21 mouse cellular contexts compared by ENCODE assay signal in the genomic region with DNA sequence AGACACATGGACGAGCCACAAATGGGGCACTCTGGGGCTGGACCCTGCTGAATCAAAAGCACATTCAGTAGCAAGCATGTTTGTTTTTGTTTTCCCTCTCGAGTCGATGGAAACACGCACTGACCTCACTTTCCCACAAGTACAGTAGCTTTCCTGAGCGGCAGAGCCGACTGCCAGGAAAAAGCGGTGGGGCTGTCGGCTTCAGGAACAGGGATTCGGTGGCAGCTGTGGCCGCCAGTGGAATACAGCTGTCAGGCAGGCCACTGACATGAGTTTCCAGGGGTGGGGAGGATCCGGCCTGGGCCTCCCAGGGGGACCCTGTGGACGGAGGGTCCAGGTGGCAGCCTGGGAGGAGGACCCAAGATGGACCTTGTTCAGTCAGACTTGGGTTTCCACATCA.
A peak's percentile ranks its signal among the peaks of the same experiment; 100 is the strongest.
DNase-seq lines count a peak whose midpoint lies in the region; ATAC-seq and TF ChIP-seq lines count a peak whose summit lies in the region.
"Had no signal": no experiment of that assay in that cellular context is flagged by ENCODE, and none has a peak within 500 bp of the region (broad histone marks: within the 10 kb centered on the region; RNA-seq: fewer than 3 reads in every experiment).

No protein-coding gene starts in this region.

- H3K4me3 ChIP-seq in gastrocnemius, adult 2 months = no peak overlapping the region
- H3K4me3 ChIP-seq in lung, embryonic 16.5 days (ENCODE audit: low read length) = no peak overlapping the region
- H3K4me3 ChIP-seq in lung, postnatal 0 days (ENCODE audit: low read depth, low read length) = no peak overlapping the region
- H3K4me3 ChIP-seq: forebrain, embryonic 10.5 days; forebrain, embryonic 13.5 days; heart, embryonic 15.5 days had no signal

- no peak overlapping the region for H3K4me2 ChIP-seq in lung, embryonic 16.5 days (ENCODE audit: low read depth, low read length)
- no peak overlapping the region for H3K4me2 ChIP-seq in lung, postnatal 0 days (replicated peaks; ENCODE audit: low read depth, low read length)
- H3K4me2 ChIP-seq: forebrain, embryonic 13.5 days; heart, embryonic 15.5 days; hindbrain, embryonic 14.5 days had no signal

- no peak for TF ChIP-seq EP300 in lung, postnatal 0 days (IDR thresholded peaks at IDR 0.05)

- H3K9ac ChIP-seq in lung, embryonic 16.5 days (ENCODE audit: low read length) = no peak overlapping the region
- H3K9ac ChIP-seq in lung, postnatal 0 days (replicated peaks; ENCODE audit: low read depth) = no peak overlapping the region
- H3K9ac ChIP-seq: forebrain, embryonic 13.5 days; heart, embryonic 15.5 days; hindbrain, embryonic 14.5 days had no signal

- intact Hi-C loops in gastrocnemius, postnatal 14 days (cut with DNase I; ENCODE audit: low total_unique reads) = no loop called here
- intact Hi-C loops in gastrocnemius, adult 2 months (cut with DNase I) = no loop called here
- intact Hi-C loops in heart, postnatal 10 days (cut with DNase I) = no loop called here
- intact Hi-C loops in heart, postnatal 36 days (cut with DNase I) = loop anchor here (5.0 kb wide), 1 partner anchor 112 kb away; no protein-coding TSS in a partner anchor

- H3K36me3 ChIP-seq in lung, embryonic 16.5 days (ENCODE audit: control insufficient read depth, insufficient read depth, low read length) = no peaks in the 10 kb centered on the region
- H3K36me3 ChIP-seq in lung, postnatal 0 days (ENCODE audit: insufficient read depth, low read length) = no peaks in the 10 kb centered on the region
- H3K36me3 ChIP-seq: forebrain, embryonic 10.5 days; heart, embryonic 15.5 days had no signal

- DNase-seq in gastrocnemius, postnatal 14 days = peak; percentile 41
- no peak for DNase-seq in gastrocnemius, adult 2 months
- peak; percentile 40 to 46 for DNase-seq in heart, postnatal 10 days
- DNase-seq in heart, postnatal 36 days = no peak
- DNase-seq in lung, postnatal 0 days (ENCODE audit: low spot score) = no peak
- DNase-seq in skeletal muscle tissue, adult 2 months (ENCODE audit: low read depth, low spot score) = peak; percentile 27
- DNase-seq: adrenal gland, adult 8-10 months; adrenal gland, postnatal 25 days; cerebellum, adult 11-12 months; cerebellum, adult 8-10 months; heart, adult 18-20 months had no signal

- 0 out of 2 replicates have a peak, but pooled peaks have one; percentile 12 for ATAC-seq in lung, embryonic 16.5 days (ENCODE audit: low read depth)
- ATAC-seq in lung, postnatal 0 days = no peak
- ATAC-seq: activated CD4-positive, CD25-positive, alpha-beta regulatory T cell, adult 4 months; forebrain, embryonic 13.5 days; forebrain, embryonic 16.5 days; hindbrain, postnatal 0 days; inflammation-experienced regulatory T-cells, adult 6 months; intestine, embryonic 16.5 days had no signal

- no peaks in the 10 kb centered on the region for H3K9me3 ChIP-seq in lung, embryonic 16.5 days (ENCODE audit: control insufficient read depth, low read length)
- H3K9me3 ChIP-seq in lung, postnatal 0 days (ENCODE audit: low read length) = no peaks in the 10 kb centered on the region
- H3K9me3 ChIP-seq: forebrain, embryonic 10.5 days; forebrain, embryonic 13.5 days; heart, embryonic 15.5 days had no signal

- H3K27me3 ChIP-seq in lung, embryonic 16.5 days (ENCODE audit: control insufficient read depth, insufficient read depth, low read depth, low read length) = no peaks in the 10 kb centered on the region
- no peaks in the 10 kb centered on the region for H3K27me3 ChIP-seq in lung, postnatal 0 days (replicated peaks; ENCODE audit: insufficient read depth, low read length)
- H3K27me3 ChIP-seq: forebrain, embryonic 13.5 days; heart, embryonic 15.5 days had no signal

- no peak overlapping the region for H3K27ac ChIP-seq in gastrocnemius, adult 2 months
- no peak overlapping the region for H3K27ac ChIP-seq in lung, embryonic 16.5 days (ENCODE audit: low read length)
- no peak overlapping the region for H3K27ac ChIP-seq in lung, postnatal 0 days (ENCODE audit: low read length)
- H3K27ac ChIP-seq: forebrain, embryonic 10.5 days; forebrain, embryonic 13.5 days; heart, embryonic 15.5 days; hindbrain, embryonic 14.5 days; hindbrain, postnatal 0 days had no signal

- H3K4me1 ChIP-seq in lung, embryonic 16.5 days (replicated peaks; ENCODE audit: control insufficient read depth, insufficient read depth, low read length) = no peaks in the 10 kb centered on the region
- H3K4me1 ChIP-seq in lung, postnatal 0 days (ENCODE audit: insufficient read depth, low read depth, low read length) = no peaks in the 10 kb centered on the region
- H3K4me1 ChIP-seq: forebrain, embryonic 10.5 days; forebrain, embryonic 13.5 days; heart, embryonic 15.5 days had no signal

- no peak for TF ChIP-seq CTCF in gastrocnemius, adult 2 months (IDR thresholded peaks at IDR 0.05)
- TF ChIP-seq CTCF in lung, postnatal 0 days (IDR thresholded peaks at IDR 0.05) = no peak

- WGBS in lung, embryonic 16.5 days = 70% methylated on average over 12 of the region's 12 CpGs
- 63% methylated on average over 12 of the region's 12 CpGs for WGBS in lung, postnatal 0 days

Comparison
In these comparisons a context has a peak if more than half of its experiments do, and no peak if none do; other contexts are left out.
1. DNase-seq: peak in gastrocnemius, postnatal 14 days (single experiment), heart, postnatal 10 days (2 of 2) and skeletal muscle tissue, adult 2 months (single experiment); none in gastrocnemius, adult 2 months (single experiment), heart, postnatal 36 days (0 of 2) and lung, postnatal 0 days (single experiment).